Mouse (Mus musculus) Muller cell, postnatal 12 days (primary cell): ENCODE results near the gene Dcxr.
"Not testable (repeated sequence)": the region's sequence is repeated elsewhere in the genome, so short reads cannot be mapped to it uniquely, and the experiment has no call there.

Experiments used
- DNase-seq: peaks from one replicate; pipeline ENCODE4 v3.0.0-alpha.2; 2015; ENCODE audit errors: inconsistent ontology term

Gene Dcxr

DNA sequence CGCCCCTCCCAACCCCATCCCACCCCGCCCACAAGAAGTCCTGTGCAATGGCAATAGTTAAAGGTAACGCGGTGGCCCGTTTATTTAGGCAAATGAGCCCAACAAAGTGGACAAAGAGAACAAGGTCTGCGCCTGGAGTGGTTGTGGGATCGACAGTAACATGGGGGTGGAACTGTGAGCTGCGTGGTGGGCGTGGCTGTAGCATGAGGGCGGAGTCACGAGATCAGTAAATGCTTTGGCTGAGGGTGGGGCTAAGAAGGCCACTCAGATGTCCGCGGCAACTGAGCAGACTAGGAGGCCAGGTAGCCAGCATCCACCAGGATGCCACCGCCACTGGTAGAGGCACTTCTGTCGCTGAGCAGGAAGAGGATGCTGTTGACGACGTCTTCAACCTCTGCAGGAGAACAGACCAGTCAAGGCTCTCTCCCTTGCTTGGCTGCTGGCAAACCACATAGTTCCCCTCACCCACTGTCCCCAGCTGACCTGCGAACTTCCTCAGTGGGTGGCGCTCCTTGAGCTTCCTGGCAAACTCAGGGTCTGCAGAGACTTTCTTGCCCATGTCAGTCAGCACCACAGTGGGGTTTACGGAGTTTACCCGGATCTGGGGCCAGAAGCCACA lies 2.5 kb upstream of the Dcxr start:
- DNase-seq, result not testable (repeated sequence)

GRCm38 (mm10) chr11:120728530-120729240 lies 1.6 kb upstream of the Dcxr start:
- DNase-seq, result no peak

DNA sequence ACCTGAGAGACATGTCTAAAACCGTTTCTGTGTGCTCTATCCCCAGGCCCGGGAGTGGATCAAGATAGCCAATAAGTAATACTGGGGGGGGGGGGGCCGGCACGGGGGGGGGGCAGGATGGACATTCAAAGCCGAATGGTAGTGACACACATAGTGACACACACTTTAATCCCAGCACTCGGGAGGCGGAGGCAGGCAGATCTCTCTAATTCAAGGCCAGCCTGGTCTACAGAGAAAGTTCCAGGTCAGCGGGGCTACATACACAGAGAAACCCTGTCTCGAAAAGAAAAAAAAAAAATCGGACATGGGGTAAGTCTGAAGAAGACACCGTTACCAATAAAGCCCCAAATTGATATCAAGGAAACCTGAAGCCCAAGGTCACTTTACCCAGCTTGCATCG lies 483 bp upstream of the Dcxr start:
- DNase-seq, result no peak

- DNase-seq, result no peak
Measured at GRCm38 (mm10) chr11:120726243-120727168, 575 bp downstream of the Dcxr start.

DNA sequence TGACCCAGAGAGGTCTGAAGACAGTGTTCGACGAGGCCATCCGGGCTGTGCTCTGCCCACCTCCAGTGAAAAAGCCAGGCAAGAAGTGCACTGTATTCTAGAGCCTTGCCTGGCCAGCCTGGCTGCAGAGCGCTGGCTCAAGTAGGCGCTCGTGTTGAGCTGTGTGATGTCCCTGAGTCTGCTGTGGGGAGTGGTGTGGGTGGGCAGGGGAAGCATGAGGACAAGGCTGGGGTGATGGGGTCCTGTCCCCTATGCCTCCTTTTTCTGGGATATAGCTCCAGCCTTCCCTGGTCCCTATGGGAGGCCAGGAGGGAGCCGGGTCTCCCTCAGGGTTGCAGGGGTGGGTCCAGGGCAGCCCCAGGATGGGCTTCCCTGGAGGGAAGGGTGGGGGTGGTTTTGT lies 3.6 kb downstream of the Dcxr start:
- DNase-seq, result no peak

- no peak for DNase-seq
Measured at GRCm38 (mm10) chr11:120722761-120723382, 4.2 kb downstream of the Dcxr start.

- DNase-seq, result no peak
Measured at GRCm38 (mm10) chr11:120722067-120722630, 4.9 kb downstream of the Dcxr start.

DNA sequence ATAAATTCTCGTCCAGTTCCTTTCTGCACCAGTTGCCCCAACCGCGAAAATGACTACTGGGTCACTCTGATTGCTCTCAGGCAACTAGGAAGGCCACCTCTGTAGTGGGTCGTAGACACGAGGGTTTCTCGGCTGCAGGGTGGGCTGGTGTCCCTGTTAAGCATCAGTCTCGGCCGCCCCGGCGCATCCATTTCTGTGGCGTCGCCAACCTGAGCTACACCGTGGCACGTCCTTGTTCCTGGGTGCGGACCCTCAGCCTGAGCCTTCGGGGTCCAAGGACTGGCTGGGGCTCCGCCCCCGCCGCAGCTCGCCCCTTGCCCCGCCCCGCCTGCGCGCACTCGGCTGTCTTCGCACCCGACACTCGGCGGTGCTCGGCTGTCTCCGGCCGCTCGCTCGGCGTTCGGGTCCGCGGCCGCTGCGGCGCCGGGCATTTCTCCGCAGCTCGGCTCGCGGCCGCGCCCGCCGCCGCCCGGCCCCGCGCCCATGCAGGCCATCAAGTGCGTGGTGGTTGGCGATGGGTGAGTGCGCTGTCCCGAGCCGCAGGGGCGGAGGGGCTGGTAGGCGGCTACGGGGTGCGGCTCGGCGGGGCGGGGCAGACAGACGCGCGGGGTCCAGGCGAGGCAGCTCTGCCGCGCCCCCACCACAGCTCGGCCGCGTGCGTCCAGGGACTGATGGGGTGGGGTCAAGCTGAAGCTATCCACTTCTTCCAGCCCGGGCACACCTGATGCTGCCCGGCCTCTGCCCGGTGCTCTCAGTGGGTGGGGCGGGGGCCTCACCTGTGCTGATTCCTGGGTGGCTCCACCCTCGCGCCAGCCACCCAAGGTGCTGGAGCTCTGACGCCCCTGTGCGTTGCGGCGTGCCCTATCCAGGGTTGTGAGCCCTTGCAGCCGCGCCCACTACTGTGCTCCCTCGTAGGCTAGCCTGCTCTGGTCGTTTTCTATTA lies 5.7 kb downstream of the Dcxr start, which contains the start of gene Rac3:
Gene Rac3, plus strand, starts transcription at position 347 of the 943 bp plus-strand sequence.
- peak; percentile 75 for DNase-seq

GRCm38 (mm10) chr11:120720450-120720849 lies 6.6 kb downstream of the Dcxr start:
- DNase-seq, result peak; percentile 88

- DNase-seq, result no peak
Measured at GRCm38 (mm10) chr11:120719841-120720376, 7.2 kb downstream of the Dcxr start.

- no peak for DNase-seq
Measured at GRCm38 (mm10) chr11:120719242-120719641, 7.8 kb downstream of the Dcxr start.

GRCm38 (mm10) chr11:120715131-120715530 lies 11.9 kb downstream of the Dcxr start:
- no peak for DNase-seq

GRCm38 (mm10) chr11:120714546-120714945 lies 12.5 kb downstream of the Dcxr start:
- no peak for DNase-seq

- peak; percentile 99 for DNase-seq
Measured at GRCm38 (mm10) chr11:120713580-120714518, 13.2 kb downstream of the Dcxr start, which contains the start of the genes Cenpx and Lrrc45. Cenpx (minus strand) TSS chr11:120713738. Lrrc45 (plus strand) TSS chr11:120713925.

DNA sequence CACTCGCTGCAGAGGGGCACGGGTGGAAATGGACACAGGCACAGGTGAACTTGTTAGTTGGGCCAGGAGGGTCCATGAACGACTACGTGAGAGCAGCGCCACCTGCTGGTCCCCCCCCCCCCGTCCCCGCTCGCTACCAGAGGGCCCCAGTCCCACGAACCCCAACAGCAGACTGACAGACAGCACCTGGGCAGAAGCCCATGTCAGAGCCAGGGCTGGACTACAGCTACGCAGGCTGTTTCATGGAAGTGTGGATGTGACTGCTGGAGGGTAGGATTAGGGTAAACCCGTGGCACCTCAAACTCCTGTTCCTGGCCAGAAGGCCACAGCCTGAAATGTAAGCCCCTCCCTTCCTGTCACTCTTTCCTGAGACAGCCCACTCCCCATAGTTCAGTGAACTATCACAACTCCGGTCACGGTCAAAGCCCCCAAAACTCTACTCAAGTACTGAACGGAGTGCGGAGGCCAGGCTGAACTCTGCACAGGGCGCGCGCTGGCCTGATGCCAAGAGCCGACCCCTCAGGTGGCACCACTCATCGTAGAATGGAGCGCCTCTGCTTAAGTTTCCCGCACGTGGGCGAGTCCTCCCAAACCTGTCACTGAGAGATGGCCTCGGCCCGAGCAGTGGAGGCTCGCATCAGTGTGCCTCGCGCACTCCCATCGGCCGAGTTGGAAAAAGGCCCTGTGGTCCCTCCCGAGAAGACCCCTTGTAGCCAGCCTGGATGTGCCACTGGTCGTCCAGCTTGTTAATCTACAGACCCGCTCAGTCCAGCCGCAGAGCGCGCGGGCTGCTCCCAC lies 14.1 kb downstream of the Dcxr start:
- peak; percentile 77 for DNase-seq

GRCm38 (mm10) chr11:120711980-120712604 lies 15.0 kb downstream of the Dcxr start:
- DNase-seq, result no peak

DNA sequence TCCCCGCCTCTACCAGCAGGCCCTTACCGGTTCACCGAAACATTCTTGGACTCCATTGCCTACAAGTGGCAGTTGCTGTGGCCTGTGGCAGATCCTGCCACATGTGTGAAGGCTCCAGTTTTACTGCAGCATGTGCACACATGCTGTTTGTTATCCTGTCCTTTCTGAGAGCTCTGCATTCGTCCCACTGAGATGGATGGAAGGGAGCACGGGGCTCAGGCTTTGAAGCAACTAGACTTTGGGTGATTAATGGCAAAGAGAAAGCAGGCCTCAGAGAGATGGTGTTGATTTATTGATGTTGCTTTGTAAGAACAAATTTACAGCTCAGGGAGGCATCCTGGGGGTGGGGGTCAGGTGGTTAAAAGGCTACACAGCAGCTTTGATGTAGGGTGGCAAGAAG lies 16.4 kb downstream of the Dcxr start:
- no peak for DNase-seq
